Mouse (Mus musculus) A20 (cell line): Measurements from ENCODE around the gene Prom1.

Experiments
- DNase-seq: peaks from one replicate; pipeline ENCODE4 v3.0.0-alpha.2; 2011; ENCODE audit warnings: low read depth, low spot score

The Prom1 gene

DNA sequence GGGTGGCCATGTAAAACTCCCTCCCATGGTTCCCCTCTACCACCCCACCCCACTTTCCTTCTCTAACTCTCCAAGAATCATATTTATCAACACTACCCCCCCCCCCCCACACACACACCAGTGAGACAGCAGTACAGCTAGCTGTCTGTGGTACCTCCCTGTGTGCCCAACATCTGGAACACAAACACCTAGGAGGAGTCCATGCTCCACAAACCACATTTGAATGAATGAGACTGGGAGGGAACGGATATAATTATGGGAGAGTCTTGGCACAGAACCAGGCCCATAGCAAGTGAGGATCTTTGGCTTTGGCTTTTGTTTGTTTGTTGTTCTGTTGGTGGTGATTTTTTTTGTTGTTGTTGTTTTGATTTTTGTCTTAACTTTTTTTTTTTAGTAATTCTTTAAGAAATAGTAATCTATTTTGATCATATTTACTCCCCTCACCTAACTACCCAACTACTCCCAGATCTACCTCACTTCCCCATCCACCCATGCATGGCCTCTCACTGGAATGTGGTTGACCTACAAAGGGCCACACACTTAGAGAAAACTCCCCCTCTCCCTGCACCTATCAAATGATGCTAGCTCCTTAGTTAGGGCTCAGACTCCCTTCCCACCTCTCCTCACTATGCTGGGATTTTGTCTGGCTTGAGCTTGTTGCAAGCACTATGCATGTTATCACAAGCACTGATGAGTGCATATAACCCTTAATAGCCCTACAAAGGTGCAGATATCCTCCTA, 124.8 kb downstream of the Prom1 start:
- no peak for DNase-seq

DNA sequence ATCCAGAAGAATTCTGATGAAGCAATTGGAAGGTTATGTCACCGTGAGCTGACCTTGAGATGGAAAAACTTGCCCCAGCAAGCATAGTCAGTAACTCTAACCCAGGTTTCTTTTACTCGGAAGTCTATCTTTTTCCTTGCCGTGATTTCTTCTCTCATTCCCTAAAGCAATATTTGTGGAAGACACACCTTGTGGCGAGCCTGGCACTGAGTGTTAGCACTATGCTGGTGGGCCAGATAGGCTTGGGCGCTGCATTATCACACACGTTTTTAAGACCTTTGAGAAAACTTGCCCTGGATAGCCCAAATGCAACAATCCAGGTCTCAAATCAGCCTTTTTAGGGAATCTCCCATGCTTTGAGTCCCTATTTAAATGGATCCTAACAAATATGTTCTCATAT, 127.7 kb downstream of the Prom1 start:
- no peak for DNase-seq

DNA sequence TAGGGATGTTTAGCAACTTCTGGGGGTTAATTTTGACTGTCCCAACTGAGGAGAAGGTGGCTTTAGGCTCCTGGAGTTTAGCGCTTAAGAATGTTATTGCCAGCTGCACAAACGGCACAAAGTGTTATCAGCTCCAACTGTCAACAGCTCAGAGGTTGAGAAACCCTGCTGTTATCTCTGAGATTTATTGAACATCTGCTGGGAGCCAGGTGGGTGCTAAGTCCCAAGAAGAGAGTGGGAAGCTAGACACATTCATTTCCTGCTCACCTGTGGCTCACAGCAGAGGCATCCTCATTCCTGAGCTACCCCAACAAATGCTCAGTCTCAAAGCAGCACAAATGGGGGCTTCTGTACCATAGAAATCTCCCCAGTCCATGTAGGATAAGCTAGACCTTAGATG, 130.7 kb downstream of the Prom1 start:
- DNase-seq, result no peak

DNA sequence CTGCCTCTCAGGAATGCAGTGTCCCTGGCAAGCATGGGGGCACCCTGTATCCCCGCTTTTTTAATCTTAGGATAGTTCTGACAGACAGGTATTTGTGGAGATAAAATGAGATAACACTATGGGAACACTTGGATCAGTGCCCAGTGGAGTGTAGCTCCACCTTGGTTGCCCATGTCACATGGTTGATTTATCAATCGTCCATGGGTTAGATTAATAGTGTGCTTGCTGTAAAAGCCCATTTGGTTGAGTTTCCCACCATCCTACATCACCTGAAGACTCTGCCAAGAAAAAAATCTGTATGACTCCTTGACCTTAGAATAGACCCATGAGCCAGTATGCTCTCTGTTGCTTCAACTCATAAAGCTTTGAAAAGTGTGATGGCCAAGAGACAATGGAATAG, 131.3 kb downstream of the Prom1 start:
- no peak for DNase-seq

DNA sequence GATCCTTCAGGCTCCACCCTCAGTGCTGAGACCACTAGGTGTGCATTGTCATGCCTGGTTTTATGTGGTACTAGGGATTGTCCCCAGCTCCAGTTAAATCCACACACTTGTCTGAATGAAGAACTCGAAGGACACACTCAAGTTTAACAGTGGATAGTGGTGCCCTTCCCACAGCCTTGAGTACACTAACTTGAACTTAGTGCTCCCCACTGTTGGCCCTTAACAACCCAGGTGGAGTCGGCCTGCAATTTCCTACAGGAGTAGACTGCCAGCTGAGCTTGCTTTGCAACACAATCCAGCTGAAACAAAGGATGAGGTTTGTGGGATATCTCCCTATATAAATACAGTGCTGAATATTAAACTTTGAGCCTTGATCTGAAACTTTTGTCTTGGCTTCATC, 133.2 kb downstream of the Prom1 start:
- DNase-seq, result no peak

DNA sequence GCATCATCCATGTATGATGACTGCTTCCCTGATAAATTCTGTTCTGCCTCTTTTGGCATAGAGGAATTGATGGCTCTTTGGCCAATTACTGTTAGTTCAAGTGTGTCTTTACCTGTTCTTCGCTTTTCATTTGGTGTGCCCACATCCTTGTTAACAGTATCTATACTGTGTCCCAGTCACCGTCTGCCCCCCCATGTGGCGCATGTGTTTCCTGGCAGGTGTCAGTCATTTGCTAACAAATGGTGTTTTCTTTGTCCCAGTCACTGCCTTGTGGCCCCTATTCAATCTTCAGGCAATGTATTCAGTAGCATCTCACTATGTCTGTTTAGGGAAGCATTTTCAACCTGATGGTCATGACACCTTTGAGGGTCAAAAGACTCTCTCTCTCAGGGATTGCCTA, 140.8 kb downstream of the Prom1 start:
- DNase-seq, result no peak

DNA sequence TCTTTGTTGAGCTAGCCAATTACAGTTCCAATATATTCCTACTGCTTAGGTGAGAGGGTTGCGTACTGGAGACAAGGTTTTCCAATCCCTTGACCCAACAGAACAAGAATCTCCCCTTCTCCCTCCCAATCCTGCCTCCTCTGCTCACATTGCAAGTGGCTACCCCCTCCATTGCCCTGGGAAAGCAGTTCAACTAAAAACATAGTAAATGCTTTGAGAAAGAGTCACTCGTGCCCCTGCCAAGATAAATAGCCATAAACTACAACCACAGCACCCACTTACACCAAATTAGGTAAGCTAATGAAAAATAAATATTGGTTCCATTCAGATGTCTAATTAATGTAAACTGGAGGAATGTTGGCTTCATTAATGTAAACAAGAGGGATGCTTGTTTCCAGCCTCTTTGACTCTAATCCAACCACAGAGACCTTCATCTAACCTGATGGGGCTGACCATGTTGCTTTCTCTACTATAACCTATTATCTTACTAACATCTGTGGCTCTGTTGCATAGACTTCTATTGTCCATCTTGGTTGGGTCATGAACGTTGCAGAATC, 141.9 kb downstream of the Prom1 start:
- DNase-seq, result no peak

DNA sequence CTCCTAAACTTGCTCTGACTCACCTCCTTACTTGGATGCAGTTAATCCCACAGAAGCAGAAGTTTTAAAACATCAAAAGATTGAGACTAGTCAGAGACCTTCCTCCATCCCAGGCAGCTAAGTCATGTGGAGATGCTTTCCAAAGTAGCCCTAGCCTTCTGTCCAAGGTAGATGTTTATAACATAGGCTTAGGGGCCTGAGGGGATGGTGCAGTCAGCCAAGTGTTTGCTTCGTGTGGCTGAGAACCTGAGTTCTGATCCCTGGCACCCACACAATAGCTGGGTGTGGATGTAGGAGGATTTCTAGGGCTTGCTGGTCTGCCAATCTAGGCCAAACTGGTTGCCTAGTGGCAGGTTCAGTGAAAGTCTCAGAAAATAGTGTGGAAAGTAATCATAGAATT, 148.6 kb downstream of the Prom1 start:
- DNase-seq, result no peak

DNA sequence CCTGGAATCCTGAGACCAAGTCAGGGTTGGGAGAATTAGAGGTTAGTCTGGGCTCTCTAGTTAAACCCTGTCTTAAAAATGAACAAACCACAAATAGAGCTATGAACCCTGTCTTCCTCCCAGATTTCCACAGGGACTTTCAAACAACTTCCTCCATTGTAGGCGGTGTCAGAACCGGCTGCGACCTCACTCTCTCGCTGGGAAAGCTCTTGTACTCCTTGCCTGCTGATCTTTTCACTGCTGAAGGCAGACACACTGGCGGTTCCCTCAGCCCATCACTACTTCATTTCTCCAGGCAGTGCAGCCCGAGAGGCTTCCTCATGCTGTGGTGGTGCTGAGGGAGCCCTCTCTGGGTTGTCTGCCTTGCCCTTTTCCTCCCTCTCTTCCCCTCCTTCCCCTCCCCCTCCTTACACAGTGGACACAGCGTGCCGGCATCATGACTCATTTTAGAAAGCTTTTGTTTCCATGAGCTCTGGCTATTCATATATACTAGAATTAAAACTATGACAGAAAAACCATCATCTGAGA, 153.0 kb downstream of the Prom1 start:
- no peak for DNase-seq

DNA sequence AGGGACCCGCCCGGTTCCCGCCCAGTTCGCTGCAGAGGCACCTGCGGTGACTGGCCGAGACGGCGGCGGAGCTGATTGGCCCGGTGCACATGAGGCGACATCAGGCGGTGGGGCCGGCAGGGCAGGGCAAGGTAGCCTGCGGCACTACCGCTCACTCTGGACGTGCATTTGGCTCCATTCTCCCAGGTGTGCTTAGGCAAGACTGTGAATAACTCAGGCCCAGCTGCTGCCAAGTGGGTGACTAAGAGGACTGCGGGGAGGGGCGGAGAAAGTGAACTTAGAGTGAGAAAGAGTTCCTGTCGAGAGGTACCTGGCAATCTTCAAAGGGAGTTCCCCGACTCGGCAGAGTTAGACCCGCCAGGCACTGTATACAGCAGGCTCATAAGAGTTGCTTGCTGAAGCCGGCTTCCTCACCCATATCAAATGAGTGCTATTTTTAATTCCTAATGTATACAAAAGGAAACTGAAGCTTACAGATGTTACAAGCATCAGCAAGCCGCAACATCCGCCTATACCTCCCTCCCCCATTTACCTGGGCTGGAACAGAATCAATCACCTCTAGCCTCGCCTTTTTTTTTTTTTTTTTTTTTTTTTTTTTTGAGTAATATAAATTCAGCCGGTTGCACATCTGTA, 153.6 kb downstream of the Prom1 start:
- peak; percentile 97 for DNase-seq

DNA sequence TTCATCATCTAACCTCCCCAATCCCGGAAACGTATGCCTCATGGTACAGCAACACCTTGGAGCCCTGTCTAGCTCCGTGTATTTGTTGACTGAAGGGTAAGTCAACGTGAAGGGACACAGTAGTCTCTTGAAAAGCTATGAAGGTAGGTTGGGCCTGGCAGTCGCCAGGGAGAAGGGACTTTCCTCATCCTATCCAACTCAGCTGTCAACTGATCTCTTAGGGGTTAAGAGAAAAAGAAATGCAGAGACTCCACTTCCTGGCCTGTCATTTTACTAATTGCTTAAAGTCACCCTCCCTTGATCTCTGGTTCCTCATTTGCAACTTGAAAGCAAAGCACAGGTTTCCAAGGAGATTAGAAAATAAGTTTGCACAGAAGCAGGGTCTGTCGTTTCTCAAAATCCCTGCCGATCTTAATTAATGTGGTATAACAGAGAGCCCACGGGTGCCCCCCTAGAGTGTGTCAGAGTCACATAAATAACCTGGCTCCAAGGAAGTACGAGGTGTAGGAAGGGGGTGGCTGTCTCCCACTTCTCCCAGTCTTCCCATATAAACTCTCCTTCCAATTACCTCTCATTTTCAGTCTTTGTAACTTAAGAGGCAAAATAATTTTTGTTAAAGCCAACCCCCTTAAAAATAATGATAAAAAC, 154.4 kb downstream of the Prom1 start:
- peak; percentile 86 for DNase-seq
